In the genomic region with DNA sequence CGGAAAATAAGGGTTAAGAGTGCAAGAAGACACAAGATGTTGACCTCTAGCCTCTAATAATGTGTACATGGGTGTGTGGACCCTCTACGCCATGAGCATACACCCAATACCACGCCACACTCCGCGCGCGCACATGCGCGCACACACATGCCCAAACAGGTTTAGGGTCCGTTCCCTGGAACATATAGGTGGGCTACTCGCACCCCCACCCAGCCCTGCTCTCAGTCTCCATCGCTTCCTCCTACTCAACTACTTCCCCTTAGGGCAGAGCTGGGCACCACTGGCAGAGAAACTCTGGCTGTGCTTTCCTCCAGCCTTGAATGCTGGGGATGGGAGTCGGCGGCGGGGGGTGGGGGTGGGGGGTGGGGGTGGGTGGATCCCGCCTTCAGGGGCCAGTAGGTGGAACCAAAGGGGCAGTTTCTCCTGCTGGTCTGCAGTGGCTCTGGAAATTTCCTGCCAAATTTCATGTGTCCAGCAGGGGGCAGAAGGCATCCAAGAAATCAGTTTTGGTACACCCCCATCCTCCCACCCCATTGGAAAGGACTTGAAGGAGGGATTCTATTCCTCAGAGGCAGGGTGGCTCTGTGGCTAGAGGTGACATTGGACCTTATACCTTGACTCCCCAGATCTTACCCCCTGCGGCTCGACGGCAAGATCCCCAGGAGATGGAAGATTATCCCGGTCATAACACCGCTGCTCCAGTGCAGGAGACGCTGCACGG, we compare ENCODE assay signal across 8 mouse cellular contexts. TPM values are rescaled to one million over a fixed set of nuclear protein-coding genes. Genes with fewer than 3 reads are reported as not detected.
DNase-seq lines count a peak whose midpoint lies in the region; TF ChIP-seq lines count a peak whose summit lies in the region.
"Had no signal": no experiment of that assay in that cellular context is flagged by ENCODE, and none has a peak within 500 bp of the region (broad histone marks: within the 10 kb centered on the region; RNA-seq: fewer than 3 reads in every experiment).

No protein-coding gene starts in this region.

- H3K36me3 ChIP-seq in MEL (ENCODE audit: control insufficient read depth in 1 of 2, insufficient read depth in 2 of 2, low read length in 2 of 2) = no peaks in the 10 kb centered on the region
- H3K36me3 ChIP-seq in forebrain, embryonic 10.5 days (replicated peaks) = no peaks in the 10 kb centered on the region

- TF ChIP-seq EP300 in MEL (IDR thresholded peaks at IDR 0.05; ENCODE audit: low read depth in 1 of 2, low read length in 2 of 2) = no peak

- DNase-seq in MEL (ENCODE audit: low read depth, low spot score) = peak; percentile 47
- DNase-seq in forebrain, embryonic 10.5 days (ENCODE audit: extremely low spot score, low spot score) = peak; percentile 72
- peak; percentile 80 for DNase-seq in heart, postnatal 4 days
- peak; percentile 32 to 73 for DNase-seq in layer of hippocampus, adult 8-10 months (ENCODE audit: low spot score in 2 of 2)
- peak; percentile 69 for DNase-seq in lung, postnatal 14 days
- peak; percentile 82 to 86 for DNase-seq in right cerebral cortex, adult 2 months (ENCODE audit: low spot score in 2 of 2)

- no peak for TF ChIP-seq POLR2A in MEL (IDR thresholded peaks at IDR 0.05; ENCODE audit: control insufficient read depth in 1 of 2, insufficient read depth in 1 of 2, low read depth in 1 of 2, low read length in 2 of 2, poor library complexity in 1 of 2)
- no peak for TF ChIP-seq POLR2A in bone marrow macrophage, adult 2 months (IDR thresholded peaks at IDR 0.05; ENCODE audit: borderline replicate concordance, low read depth, low read length)

- peak; percentile 70 for TF ChIP-seq RAD21 in MEL (IDR thresholded peaks at IDR 0.05; ENCODE audit: low read depth, low read length)

- peak; percentile 51 to 79 (median 67) for TF ChIP-seq CTCF in MEL (IDR thresholded peaks at IDR 0.05 in 2 of 3, conservative IDR thresholded peaks at IDR 0.05 in 1 of 3; ENCODE audit: control insufficient read depth in 1 of 3, insufficient read depth in 1 of 3, low read depth in 2 of 3, low read length in 3 of 3, poor library complexity in 1 of 3, severe bottlenecking in 1 of 3)
- TF ChIP-seq CTCF in bone marrow macrophage, adult 2 months (IDR thresholded peaks at IDR 0.05; ENCODE audit: low read depth, low read length) = peak; percentile 92

- H3K9ac ChIP-seq in MEL (ENCODE audit: control insufficient read depth, low read depth, low read length, poor library complexity, severe bottlenecking) = no peak overlapping the region

- H3K9me3 ChIP-seq in MEL (replicated peaks; ENCODE audit: insufficient read depth, low read length) = no peaks in the 10 kb centered on the region
- H3K9me3 ChIP-seq in forebrain, embryonic 10.5 days = no peaks in the 10 kb centered on the region

- 22% methylated on average over 23 of the region's 23 CpGs for WGBS in forebrain, embryonic 10.5 days

- H3K4me1 ChIP-seq in MEL (ENCODE audit: control insufficient read depth in 1 of 2, insufficient read depth in 2 of 2, low read length in 2 of 2) = no peaks in the 10 kb centered on the region
- H3K4me1 ChIP-seq in bone marrow macrophage, adult 2 months (ENCODE audit: control insufficient read depth, insufficient read depth, low read length) = peaks cover 2% of the 10 kb centered on the region; the same call in 1 of the 2 replicates
- peaks cover 18% of the 10 kb centered on the region for H3K4me1 ChIP-seq in forebrain, embryonic 10.5 days

- H3K27me3 ChIP-seq in MEL (ENCODE audit: control insufficient read depth in 1 of 2, insufficient read depth in 2 of 2, low read length in 2 of 2) = no peaks in the 10 kb centered on the region
- H3K27me3 ChIP-seq in forebrain, embryonic 10.5 days (ENCODE audit: poor library complexity, severe bottlenecking) = peaks cover 67% of the 10 kb centered on the region

- no peak overlapping the region for H3K4me3 ChIP-seq in MEL (ENCODE audit: control insufficient read depth in 1 of 2, insufficient read depth in 1 of 2, low read depth in 2 of 2, low read length in 2 of 2)
- H3K4me3 ChIP-seq in bone marrow macrophage, adult 2 months (ENCODE audit: insufficient read depth, low read length) = no peak overlapping the region
- peak overlapping the region; percentile 32 for H3K4me3 ChIP-seq in forebrain, embryonic 10.5 days

- no peaks in the 10 kb centered on the region for H3K79me2 ChIP-seq in MEL (ENCODE audit: control insufficient read depth, insufficient read depth, low read length, poor library complexity)

- H3K27ac ChIP-seq in MEL (ENCODE audit: control insufficient read depth, low read depth, low read length) = no peak overlapping the region
- H3K27ac ChIP-seq in bone marrow macrophage, adult 2 months (ENCODE audit: insufficient read depth, low read depth, low read length) = no peak overlapping the region
- H3K27ac ChIP-seq in forebrain, embryonic 10.5 days = 0 out of 2 replicates have a peak overlapping the region, but pooled peaks have one; percentile 1

TF ChIP-seq in MEL, 35 proteins besides CTCF, POLR2A, EP300 and RAD21:
- TF ChIP-seq SMC3 (IDR thresholded peaks at IDR 0.05; ENCODE audit: low read depth, low read length) = peak; percentile 69
- TF ChIP-seq MXI1 (IDR thresholded peaks at IDR 0.05; ENCODE audit: low read depth, low read length) = no peak
- no peak for TF ChIP-seq UBTF (IDR thresholded peaks at IDR 0.05; ENCODE audit: borderline replicate concordance, insufficient read depth, low read depth, low read length)
- peak; percentile 35 for TF ChIP-seq ZC3H11A (IDR thresholded peaks at IDR 0.05; ENCODE audit: low read depth, low read length)
- TF ChIP-seq ZNF384 (IDR thresholded peaks at IDR 0.05; ENCODE audit: low read depth, low read length) = no peak
- TF ChIP-seq GATA1 (IDR thresholded peaks at IDR 0.05; ENCODE audit: low read depth, low read length) = no peak

RNA-seq across cellular contexts. Expression of a gene that starts 14.8 kb away (rescaled TPM):
- not detected in 2 replicates for total RNA-seq in MEL (2012; rRNA removed)
- under 1 TPM in 1 of 2 experiments, not detected in 1; 0.08 TPM for polyA plus RNA-seq in MEL (2012; ENCODE audit: insufficient read depth in 1 of 2, insufficient read length in 2 of 2, low read depth in 1 of 2, low replicate concordance in 2 of 2, missing spikeins in 1 of 2)
- polyA plus RNA-seq in bone marrow macrophage, adult 2 months (2012; ENCODE audit: insufficient read depth, insufficient read length, missing spikeins) = 20.4 and 29.2 TPM in 2 replicates
- polyA plus RNA-seq in forebrain, embryonic 10.5 days (2016; fragmentation: Nextera tagmentation; extraction: Ambion mirVana) = 4.4 and 5.6 TPM in 2 replicates
- total RNA-seq in heart, postnatal 4 days (2021) = 1 to 10 TPM; 4.9 to 5.3 TPM
- 1 to 10 TPM in 1 of 4 experiments, under 1 TPM in 3; 0.22 to 1.0 (median 0.58) TPM for total RNA-seq in layer of hippocampus, adult 8-10 months (2022)

RNA-seq across cellular contexts. Expression of a gene that starts 20.3 kb away (rescaled TPM):
- total RNA-seq in MEL (2012; rRNA removed) = not detected in 2 replicates
- not detected for polyA plus RNA-seq in MEL (2012; ENCODE audit: insufficient read depth in 1 of 2, insufficient read length in 2 of 2, low read depth in 1 of 2, low replicate concordance in 2 of 2, missing spikeins in 1 of 2)
- not detected in 2 replicates for polyA plus RNA-seq in bone marrow macrophage, adult 2 months (2012; ENCODE audit: insufficient read depth, insufficient read length, missing spikeins)
- polyA plus RNA-seq in forebrain, embryonic 10.5 days (2016; fragmentation: Nextera tagmentation; extraction: Ambion mirVana) = not detected in 2 replicates
- total RNA-seq in heart, postnatal 4 days (2021) = not detected
- total RNA-seq in layer of hippocampus, adult 8-10 months (2022) = not detected
- total RNA-seq: layer of hippocampus, postnatal 25 days had no signal

RNA-seq across cellular contexts. Expression of a gene that starts 35.6 kb away (rescaled TPM):
- 35.1 and 35.8 TPM in 2 replicates for total RNA-seq in MEL (2012; rRNA removed)
- polyA plus RNA-seq in MEL (2012; ENCODE audit: insufficient read depth in 1 of 2, insufficient read length in 2 of 2, low read depth in 1 of 2, low replicate concordance in 2 of 2, missing spikeins in 1 of 2) = 10 to 100 TPM; 61.0 to 76.6 TPM
- polyA plus RNA-seq in bone marrow macrophage, adult 2 months (2012; ENCODE audit: insufficient read depth, insufficient read length, missing spikeins) = 29.5 and 33.0 TPM in 2 replicates
- polyA plus RNA-seq in forebrain, embryonic 10.5 days (2016; fragmentation: Nextera tagmentation; extraction: Ambion mirVana) = 101 and 103 TPM in 2 replicates
- total RNA-seq in heart, postnatal 4 days (2021) = 10 to 100 TPM; 29.1 to 30.2 TPM
- 10 to 100 TPM; 46.2 to 63.5 (median 55.9) TPM for total RNA-seq in layer of hippocampus, adult 8-10 months (2022)
